Mouse (Mus musculus) kidney, adult 2 months (tissue): ENCODE results near the gene Stra8. TPM values are rescaled to one million over a fixed set of nuclear protein-coding genes. Genes with fewer than 3 reads are reported as not detected.
A peak's percentile ranks its signal among the peaks of the same experiment; 100 is the strongest.

ENCODE experiments used
- DNase-seq: peaks from one replicate; pipeline ENCODE4 v3.0.0; 2021
- H3K27ac ChIP-seq: fragments of 200-500 bp; 2 replicates; pipeline ENCODE4 v1.5.1; 2012; ENCODE audit warnings: low read depth, low read length, control low read depth, inconsistent platforms; ENCODE audit not compliant: insufficient read depth
- H3K27me3 ChIP-seq: fragments of 200-500 bp; replicated peaks from 2 replicates; pipeline ENCODE4 v1.6.1; 2012; ENCODE audit warnings: mild to moderate bottlenecking, moderate library complexity, low read length, inconsistent platforms; ENCODE audit not compliant: control insufficient read depth, insufficient read depth
- H3K36me3 ChIP-seq: fragments of 200-500 bp; 2 replicates; pipeline ENCODE4 v1.6.1; 2012; ENCODE audit warnings: mild to moderate bottlenecking, moderate library complexity, low read length, inconsistent platforms; ENCODE audit not compliant: control insufficient read depth, insufficient read depth
- H3K4me1 ChIP-seq: fragments of 200-500 bp; 2 replicates; pipeline ENCODE4 v1.6.1; 2011; ENCODE audit warnings: low read length; ENCODE audit not compliant: control insufficient read depth, insufficient read depth
- H3K4me3 ChIP-seq: fragments of 200-500 bp; 2 replicates; pipeline ENCODE4 v1.5.1; 2011; ENCODE audit warnings: mild to moderate bottlenecking, low read depth, low read length, control low read depth; ENCODE audit not compliant: insufficient read depth
- CTCF ChIP-seq: fragments of 200-500 bp; conservative IDR thresholded peaks from 2 replicates; pipeline ENCODE4 v1.5.1; 2011; ENCODE audit warnings: low read depth, mild to moderate bottlenecking, control low read depth, low read length, moderate library complexity, mixed read lengths; ENCODE audit not compliant: insufficient read depth, insufficient read length
- POLR2A ChIP-seq: fragments of 200-500 bp; IDR thresholded peaks from one replicate; pipeline ENCODE4 v1.6.1; 2011; ENCODE audit warnings: low read depth, low read length, control low read depth
- WGBS: fragments of 180-500 bp; shearing (Covaris S2); methylation state at CpG from one replicate; pipeline ENCODE4 v1.1.7; 2018; 5-methylcytosine and 5-hydroxymethylcytosine counted together
- polyA plus RNA-seq: library from polyadenylated mRNA; depleted of rRNA; stranded (reverse); fragments of >200 nt; gene quantifications from 2 replicates; pipeline ENCODE4 v1.2.3, GENCODE M21; 2012

Gene Stra8
- polyA plus RNA-seq, 1 experiment = not detected

GRCm38 (mm10) chr6:34903851-34904250, 16.1 kb upstream of the Stra8 start:
- Histone ChIP-seq H3K36me3 (peaks cover 1% of the 10 kb centered on the region), H3K4me1 (peaks cover 23% of the 10 kb centered on the region), H3K27me3 (no peaks in the 10 kb centered on the region), H3K4me3 (no peak overlapping the region), H3K27ac (no peak overlapping the region)
- TF ChIP-seq POLR2A (no peak), CTCF (no peak)
- DNase-seq = no peak
- WGBS = 65% methylated on average over 10 of the region's 10 CpGs

GRCm38 (mm10) chr6:34904361-34904760, 15.6 kb upstream of the Stra8 start:
- Histone ChIP-seq H3K4me3 (no peak overlapping the region), H3K36me3 (peaks cover 1% of the 10 kb centered on the region), H3K27ac (no peak overlapping the region), H3K27me3 (no peaks in the 10 kb centered on the region), H3K4me1 (peaks cover 23% of the 10 kb centered on the region)
- DNase-seq = no peak
- no peak for TF ChIP-seq CTCF
- no peak for TF ChIP-seq POLR2A
- WGBS = 57% methylated on average over 6 of the region's 6 CpGs

GRCm38 (mm10) chr6:34906125-34906524, 13.8 kb upstream of the Stra8 start:
- H3K27ac ChIP-seq = peak overlapping the region; percentile 87
- H3K4me3 ChIP-seq = no peak overlapping the region
- no peaks in the 10 kb centered on the region for H3K27me3 ChIP-seq
- WGBS = 27% methylated on average over 2 of the region's 2 CpGs
- peaks cover 27% of the 10 kb centered on the region for H3K4me1 ChIP-seq
- TF ChIP-seq CTCF (no peak; the same call in 1 of the 2 replicates), POLR2A (no peak)
- peaks cover 1% of the 10 kb centered on the region for H3K36me3 ChIP-seq
- no peak for DNase-seq

- DNase-seq = peak; percentile 96
- Histone ChIP-seq H3K27ac (peak overlapping the region; percentile 82), H3K4me3 (no peak overlapping the region), H3K36me3 (peaks cover 1% of the 10 kb centered on the region), H3K4me1 (peaks cover 27% of the 10 kb centered on the region), H3K27me3 (no peaks in the 10 kb centered on the region)
- WGBS = 40% methylated on average over 4 of the region's 4 CpGs
- no peak for TF ChIP-seq POLR2A
- no peak for TF ChIP-seq CTCF
Observed at GRCm38 (mm10) chr6:34906661-34907060, 13.3 kb upstream of the Stra8 start.

- WGBS = 28% methylated on average over 2 of the region's 2 CpGs
- no peak overlapping the region for H3K4me3 ChIP-seq
- no peaks in the 10 kb centered on the region; the same call in 1 of the 2 replicates for H3K36me3 ChIP-seq
- peak overlapping the region; percentile 82 for H3K27ac ChIP-seq
- TF ChIP-seq CTCF (no peak), POLR2A (no peak)
- H3K27me3 ChIP-seq = no peaks in the 10 kb centered on the region
- DNase-seq = peak; percentile 81
- H3K4me1 ChIP-seq = peaks cover 27% of the 10 kb centered on the region
Observed at GRCm38 (mm10) chr6:34907121-34907614, 12.8 kb upstream of the Stra8 start.

- H3K27ac ChIP-seq = peak overlapping the region; percentile 82
- peak; percentile 65 for DNase-seq
Observed at GRCm38 (mm10) chr6:34907696-34908260, 12.2 kb upstream of the Stra8 start.

GRCm38 (mm10) chr6:34909631-34910345, 10.2 kb upstream of the Stra8 start:
- Histone ChIP-seq H3K27me3 (no peaks in the 10 kb centered on the region), H3K4me1 (peaks cover 27% of the 10 kb centered on the region), H3K4me3 (peak overlapping the region; percentile 73), H3K27ac (peak overlapping the region; percentile 52), H3K36me3 (no peaks in the 10 kb centered on the region; the same call in 1 of the 2 replicates)
- peak; percentile 57 for DNase-seq
- TF ChIP-seq POLR2A = no peak
- TF ChIP-seq CTCF = no peak
- 29% methylated on average over 8 of the region's 8 CpGs for WGBS

More at GRCm38 (mm10) chr6:34907696-34908260, 12.2 kb upstream of the Stra8 start:
- WGBS = 53% methylated on average over 18 of the region's 18 CpGs
- Histone ChIP-seq H3K4me1 (peaks cover 27% of the 10 kb centered on the region), H3K27me3 (no peaks in the 10 kb centered on the region), H3K4me3 (no peak overlapping the region), H3K36me3 (no peaks in the 10 kb centered on the region; the same call in 1 of the 2 replicates)
- TF ChIP-seq POLR2A (no peak), CTCF (no peak)
